Mouse (Mus musculus) retina, adult 2 months (tissue): Measurements from ENCODE around the gene Zfr.
"Not testable (repeated sequence)": the region's sequence is repeated elsewhere in the genome, so short reads cannot be mapped to it uniquely, and the experiment has no call there.

Experiments used
- DNase-seq: peaks from one replicate; pipeline ENCODE4 v3.0.0-alpha.2; 2012; ENCODE audit warnings: low read depth, low spot score

The Zfr gene

DNA sequence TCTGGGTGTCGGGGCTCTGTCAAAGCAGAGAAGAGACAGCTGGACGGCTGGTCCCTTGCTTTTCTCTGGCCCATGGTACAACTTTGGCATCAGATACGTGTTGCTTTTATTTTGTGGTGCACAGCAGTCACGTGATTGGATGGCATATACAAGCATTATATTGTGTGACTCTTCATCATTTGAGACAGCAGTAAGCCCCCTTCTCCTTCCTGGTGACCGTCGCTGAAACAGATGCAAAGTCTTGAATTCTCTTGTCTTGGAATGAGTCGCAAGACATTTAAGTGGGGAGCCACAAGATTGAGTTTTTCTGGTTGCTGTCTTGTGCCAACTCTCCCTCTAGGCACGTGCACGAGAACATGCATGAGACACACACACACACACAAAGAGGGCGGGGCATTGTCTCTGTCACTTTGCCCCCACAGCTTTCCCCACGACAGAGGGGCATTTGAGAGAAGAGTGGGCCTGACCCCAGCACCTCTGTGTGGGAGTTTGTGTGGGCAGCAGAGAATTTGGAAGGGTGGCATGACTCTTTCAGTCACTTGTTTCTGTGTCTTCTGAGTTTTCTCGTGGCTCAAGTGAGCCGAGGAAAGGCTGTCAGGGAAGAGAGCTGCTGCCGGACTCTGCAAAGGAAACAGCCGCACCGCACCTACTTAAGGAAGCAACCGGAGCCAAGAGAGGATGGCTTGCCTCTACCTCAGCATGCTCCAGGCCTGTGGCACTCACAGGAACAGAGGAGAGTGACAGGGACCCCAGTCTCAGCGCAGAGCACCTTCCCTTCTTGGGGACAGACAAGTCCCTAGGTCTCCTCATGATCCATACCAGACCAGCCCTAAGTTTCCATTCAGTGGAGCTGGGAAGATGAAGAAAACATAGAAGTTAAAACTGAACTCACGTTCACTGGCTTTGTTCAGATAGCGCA, 77.4 kb downstream of the Zfr start:
- no peak for DNase-seq

DNA sequence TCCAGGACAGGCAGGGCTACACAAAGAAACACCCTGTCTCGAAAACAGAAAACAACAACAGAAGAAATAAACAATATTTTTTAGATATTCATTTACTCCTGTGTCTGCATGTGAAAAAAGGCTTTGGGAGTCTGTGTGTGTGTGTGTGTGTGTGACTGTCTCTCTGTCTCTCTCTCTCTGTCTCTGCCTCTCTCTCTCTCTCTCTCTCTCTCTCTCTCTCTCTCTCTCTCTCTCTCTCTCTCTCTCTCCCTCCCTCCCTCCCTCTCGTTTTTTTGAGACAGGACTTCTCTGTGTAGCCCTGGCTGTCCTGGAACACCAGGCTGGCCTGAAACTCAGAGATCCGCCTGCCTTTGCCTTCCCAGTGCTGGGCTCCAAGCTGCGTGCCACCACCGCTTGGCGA, 78.3 kb downstream of the Zfr start:
- no peak for DNase-seq

GRCm38 (mm10) chr15:12196410-12197191, 79.0 kb downstream of the Zfr start:
- DNase-seq = peak; percentile 32

- no peak for DNase-seq
These were observed 79.7 kb downstream of the Zfr start for GRCm38 (mm10) chr15:12197361-12197760.

DNA sequence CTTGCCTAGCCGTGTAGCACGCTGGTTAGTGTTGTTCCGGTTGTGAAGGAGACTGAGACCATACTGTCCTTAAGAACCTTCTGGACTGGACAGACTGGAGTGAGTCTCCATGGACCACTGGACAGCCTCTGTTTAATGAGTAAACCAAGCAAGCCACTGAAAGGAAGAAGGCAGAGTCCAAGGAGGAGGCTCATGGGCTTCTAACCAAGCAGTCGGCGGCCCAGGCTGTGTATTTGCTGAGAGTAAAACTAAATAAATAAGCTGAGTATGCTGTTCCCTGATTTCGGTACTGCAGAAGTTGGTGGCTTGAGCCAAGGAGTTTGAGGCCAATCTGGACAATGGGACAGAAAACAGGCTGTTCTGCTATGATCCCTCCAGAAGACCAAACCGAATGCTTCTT, 82.4 kb downstream of the Zfr start:
- DNase-seq = no peak

GRCm38 (mm10) chr15:12201856-12202255, 84.2 kb downstream of the Zfr start:
- DNase-seq = no peak

GRCm38 (mm10) chr15:12202456-12202855, 84.8 kb downstream of the Zfr start:
- no peak for DNase-seq

- DNase-seq = not testable (repeated sequence)
These were observed 85.4 kb downstream of the Zfr start for GRCm38 (mm10) chr15:12203008-12203407.

GRCm38 (mm10) chr15:12203512-12204318, 86.1 kb downstream of the Zfr start:
- DNase-seq = no peak

- DNase-seq = peak; percentile 94
These were observed 86.9 kb downstream of the Zfr start, which contains the start of gene Mtmr12 for GRCm38 (mm10) chr15:12204319-12205159. TSS of gene Mtmr12 (plus strand) at chr15:12205028.

DNA sequence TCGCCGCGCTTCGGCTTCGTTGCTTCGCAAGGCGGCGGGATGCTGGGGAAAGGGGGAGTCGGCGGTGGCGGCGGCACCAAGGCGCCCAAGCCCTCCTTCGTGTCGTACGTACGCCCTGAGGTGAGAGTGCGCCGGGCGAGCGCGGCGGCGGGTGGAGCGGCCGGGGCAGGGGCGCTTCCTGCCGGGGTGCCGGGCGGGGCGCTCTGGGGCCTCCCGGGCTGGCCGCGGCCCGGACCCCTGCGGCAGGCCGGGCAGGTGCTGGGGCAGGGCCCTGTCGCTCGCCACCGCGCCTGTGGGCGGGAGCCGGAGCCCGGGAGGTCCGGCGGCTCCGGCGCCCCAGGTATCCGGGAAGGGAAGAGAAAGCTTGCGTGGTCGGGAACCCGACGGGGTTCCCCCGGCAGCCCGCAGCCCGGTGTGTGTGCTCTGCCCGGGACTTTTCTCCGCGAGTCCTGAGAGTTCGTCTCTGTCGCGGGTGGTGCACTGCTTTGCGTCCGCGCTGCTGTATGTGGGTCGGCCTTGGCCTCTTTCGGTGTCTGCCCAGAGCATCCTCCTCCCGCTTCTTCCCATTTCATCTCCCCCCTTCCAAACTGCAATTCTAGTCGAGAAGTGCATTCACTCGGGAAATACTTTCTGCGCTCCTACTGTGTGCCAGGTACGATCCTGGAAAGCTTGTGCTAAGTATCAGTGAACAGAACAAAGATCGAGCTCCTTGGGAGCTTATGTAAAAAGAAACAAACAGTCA, 87.7 kb downstream of the Zfr start:
- DNase-seq = no peak

- DNase-seq = no peak
These were observed 88.4 kb downstream of the Zfr start for GRCm38 (mm10) chr15:12205902-12206645.

GRCm38 (mm10) chr15:12206646-12207222, 89.1 kb downstream of the Zfr start:
- no peak for DNase-seq

- no peak for DNase-seq
These were observed 90.0 kb downstream of the Zfr start for GRCm38 (mm10) chr15:12207556-12208090.

DNA sequence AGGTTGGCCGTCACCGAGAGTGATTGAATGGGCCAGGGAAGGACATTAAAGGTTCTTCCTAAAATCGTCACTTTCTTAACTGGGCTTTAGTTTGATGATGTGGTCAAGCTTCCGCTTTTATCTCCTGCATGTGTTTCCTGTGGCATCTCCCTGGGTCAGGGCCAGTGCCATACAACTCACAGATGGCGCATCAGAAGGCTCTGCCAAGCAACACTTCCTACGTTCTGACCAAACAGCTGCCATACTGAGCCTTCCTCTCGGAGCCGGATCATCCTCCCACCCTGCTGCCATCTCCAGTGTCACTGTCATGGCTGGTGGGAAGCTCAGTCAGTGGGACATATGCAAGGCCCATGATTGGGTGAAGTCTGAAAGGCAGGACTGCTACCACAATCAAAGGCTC, 93.9 kb downstream of the Zfr start:
- no peak for DNase-seq

DNA sequence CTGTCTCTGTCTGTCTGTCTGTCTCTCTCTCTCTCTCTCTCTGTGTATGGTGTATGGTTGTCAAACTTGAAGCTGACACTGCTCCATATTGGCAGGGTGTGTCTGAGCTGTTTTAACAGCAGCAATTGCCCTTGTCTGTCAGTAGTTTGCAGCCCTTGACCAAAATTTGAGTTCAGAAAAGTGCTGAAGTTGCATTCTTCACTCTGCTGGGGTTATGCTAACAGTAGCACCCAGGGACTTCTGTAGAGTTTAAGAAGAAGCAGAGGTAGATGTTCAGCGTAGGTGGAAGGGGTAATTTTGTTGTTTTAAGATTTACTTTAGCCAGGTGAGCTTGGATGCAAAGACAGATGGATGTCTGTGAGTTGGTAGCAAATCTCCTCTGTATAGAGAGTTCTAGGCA, 94.6 kb downstream of the Zfr start:
- no peak for DNase-seq

DNA sequence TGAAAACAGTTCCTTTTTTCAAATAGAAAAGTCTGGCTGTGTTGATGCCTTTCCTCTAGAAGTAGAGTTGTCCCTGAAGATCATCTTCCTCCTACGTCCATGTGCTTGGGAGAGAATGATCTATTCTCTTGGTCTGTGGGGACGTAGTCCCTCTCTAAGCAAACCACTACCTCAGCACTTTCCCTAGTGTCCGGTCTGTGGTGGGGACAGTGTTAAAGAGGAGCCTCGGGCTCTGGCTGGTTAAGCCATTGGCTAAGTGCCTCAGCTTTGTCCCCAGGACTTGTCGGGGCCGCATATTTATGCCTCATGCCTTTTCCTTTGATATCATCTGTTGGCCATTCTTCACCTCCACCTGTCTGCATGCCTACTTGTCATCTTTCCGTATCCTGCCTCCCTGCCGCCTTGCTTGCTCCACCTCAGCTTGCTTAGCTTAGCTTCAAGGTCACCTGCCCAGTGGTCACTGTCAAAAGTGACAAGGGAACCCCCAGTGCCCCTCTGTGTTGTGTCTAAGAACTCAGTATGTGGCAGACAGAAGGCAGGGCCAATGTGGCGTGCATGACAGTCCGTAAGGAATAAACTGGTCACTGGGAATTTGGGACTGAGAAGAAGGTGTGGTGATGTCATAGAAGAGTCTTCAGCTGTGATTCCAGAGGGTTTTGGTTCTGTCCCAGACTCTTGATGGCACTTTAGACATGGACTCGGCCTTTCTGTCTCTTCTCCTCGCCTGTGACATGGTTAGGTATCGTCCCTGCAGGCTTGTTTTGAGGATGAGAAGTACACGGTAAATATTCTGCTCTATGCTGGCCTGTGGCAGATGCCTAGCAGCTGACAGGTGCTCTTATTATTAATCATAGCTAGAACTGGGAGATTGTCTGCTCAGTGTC, 97.1 kb downstream of the Zfr start:
- no peak for DNase-seq

- no peak for DNase-seq
These were observed 97.7 kb downstream of the Zfr start for GRCm38 (mm10) chr15:12215415-12215718.
